Mouse (Mus musculus) small intestine, adult 2 months (tissue): Measurements from ENCODE around the gene Tes3-ps.

ENCODE experiments used
- CTCF ChIP-seq: fragments of 200-500 bp; IDR thresholded peaks from 2 replicates; pipeline ENCODE4 v1.5.1; 2012; ENCODE audit warnings: low read depth, mild to moderate bottlenecking, control low read depth, inconsistent platforms, low read length, moderate library complexity, mixed read lengths; ENCODE audit not compliant: insufficient replicate concordance, insufficient read length; ENCODE audit errors: extremely low read depth
- POLR2A ChIP-seq: fragments of 200-500 bp; IDR thresholded peaks from 2 replicates; pipeline ENCODE4 v1.6.1; 2012; ENCODE audit warnings: low read depth, mild to moderate bottlenecking, control low read depth, inconsistent platforms, low read length, moderate library complexity

- TF ChIP-seq CTCF (no peak), POLR2A (no peak)
Observed at GRCm38 (mm10) chr13:49544279-49544678, 51.2 kb downstream of the Tes3-ps start, which contains the start of gene Aspn.
